Mouse (Mus musculus): ENCODE results near the gene Gsta1. TPM values are rescaled to one million over a fixed set of nuclear protein-coding genes. Genes with fewer than 3 reads are reported as not detected.
"Not testable (repeated sequence)": the region's sequence is repeated elsewhere in the genome, so short reads cannot be mapped to it uniquely, and the experiment has no call there.

The Gsta1 gene
- polyA plus RNA-seq, 1 experiment from 2014 or later = not detected

DNA sequence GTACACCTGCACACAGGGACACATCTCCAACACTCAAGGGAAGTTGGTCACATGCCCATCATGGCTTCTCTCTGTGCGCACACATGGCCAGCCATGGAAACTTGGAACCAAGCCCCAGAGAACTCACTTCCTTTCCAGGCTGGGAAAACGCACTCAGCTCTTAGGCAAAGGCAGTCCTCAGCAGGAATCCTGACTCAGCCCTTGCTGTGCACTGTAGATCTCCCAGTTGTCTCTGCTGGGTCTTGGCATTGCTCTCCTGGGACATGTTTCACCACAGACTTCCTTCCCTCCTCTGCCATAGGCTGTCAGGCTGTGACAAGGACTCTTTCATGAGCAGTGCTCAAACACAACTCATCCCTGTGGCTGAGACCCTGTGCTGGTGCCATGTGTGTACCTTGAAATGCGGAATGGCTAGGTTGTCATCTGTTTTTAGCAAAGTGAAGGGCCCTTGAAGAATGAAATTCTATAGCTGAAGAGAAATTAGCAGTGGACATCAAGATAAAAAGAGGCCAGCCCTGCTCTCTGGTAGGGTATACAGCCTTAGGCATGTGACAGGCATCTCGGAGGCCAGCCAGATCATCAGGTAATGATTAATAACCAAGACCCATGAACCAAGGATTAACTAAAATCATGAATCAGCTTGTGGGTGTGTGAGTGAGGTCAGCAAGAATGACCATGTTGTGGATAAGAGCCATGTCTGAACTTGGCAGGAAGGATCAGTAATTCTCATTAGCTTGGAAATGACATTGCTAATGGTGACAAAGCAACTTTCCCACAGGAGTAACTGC lies 25.4 kb downstream of the Gsta1 start:
- not testable (repeated sequence) for H3K36me3 ChIP-seq; ATAC-seq (ENCODE audit: insufficient number of reproducible peaks, insufficient read depth, low FRiP score, low TSS enrichment); H3K4me3 ChIP-seq; H3K4me2 ChIP-seq (replicated peaks); H3K27ac ChIP-seq; H3K9ac ChIP-seq; H3K9me3 ChIP-seq; H3K4me1 ChIP-seq; H3K27me3 ChIP-seq
- WGBS = 69% methylated on average over 4 of the region's 4 CpGs

DNA sequence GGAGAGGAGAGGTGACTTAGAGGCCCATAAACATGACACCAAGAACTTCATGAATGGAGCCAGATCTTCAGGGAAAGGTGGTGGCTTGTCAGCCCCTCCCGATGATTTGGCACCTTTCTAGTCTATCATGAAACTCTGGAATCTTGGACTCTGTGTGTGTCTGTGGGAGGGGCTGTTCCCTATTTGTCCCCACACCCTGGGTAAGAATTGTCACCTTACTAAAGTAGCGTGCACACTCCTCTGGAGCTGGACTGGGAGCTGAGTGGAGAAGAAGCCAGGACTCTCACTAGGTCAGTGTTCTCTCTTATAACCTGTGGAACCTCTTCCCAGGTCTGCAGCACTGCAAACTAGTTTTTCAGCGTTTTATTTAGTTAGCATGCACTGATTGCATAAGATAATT lies 26.5 kb downstream of the Gsta1 start, which contains the start of gene Gm3776:
Gene Gm3776, plus strand, starts transcription at position 216 of the 400 bp plus-strand sequence.
- not testable (repeated sequence) for ATAC-seq (ENCODE audit: insufficient number of reproducible peaks, insufficient read depth, low FRiP score, low TSS enrichment); H3K4me3 ChIP-seq; H3K27ac ChIP-seq; H3K4me2 ChIP-seq (replicated peaks); H3K27me3 ChIP-seq; H3K9ac ChIP-seq; H3K4me1 ChIP-seq; H3K9me3 ChIP-seq; H3K36me3 ChIP-seq
- WGBS = 74% methylated on average over 2 of the region's 3 CpGs

DNA sequence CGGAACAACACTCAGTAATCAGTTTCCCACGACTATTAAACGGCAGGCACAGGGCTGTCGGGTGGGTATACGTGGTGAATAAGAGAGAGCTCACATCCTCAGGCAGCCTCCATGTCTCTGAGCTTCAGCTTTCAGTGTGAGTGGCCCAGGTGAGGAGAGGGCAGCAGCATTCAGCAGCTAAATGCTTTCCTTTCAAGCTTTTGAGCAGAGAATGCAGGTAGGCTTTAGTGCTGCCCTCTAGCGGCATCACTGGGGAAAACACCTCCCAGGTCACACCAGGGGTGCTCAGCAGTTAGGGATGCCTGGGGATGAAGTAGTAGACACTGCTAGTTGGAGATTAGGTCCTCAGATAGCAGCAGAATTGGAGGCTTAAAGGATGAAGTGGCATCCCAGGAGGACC lies 29.2 kb downstream of the Gsta1 start:
- not testable (repeated sequence) for H3K27me3 ChIP-seq; H3K4me3 ChIP-seq; H3K9ac ChIP-seq; H3K4me1 ChIP-seq; H3K9me3 ChIP-seq; H3K36me3 ChIP-seq; H3K4me2 ChIP-seq (replicated peaks); ATAC-seq (ENCODE audit: insufficient number of reproducible peaks, insufficient read depth, low FRiP score, low TSS enrichment); H3K27ac ChIP-seq
- 0% methylated on average over 1 of the region's 6 CpGs for WGBS

DNA sequence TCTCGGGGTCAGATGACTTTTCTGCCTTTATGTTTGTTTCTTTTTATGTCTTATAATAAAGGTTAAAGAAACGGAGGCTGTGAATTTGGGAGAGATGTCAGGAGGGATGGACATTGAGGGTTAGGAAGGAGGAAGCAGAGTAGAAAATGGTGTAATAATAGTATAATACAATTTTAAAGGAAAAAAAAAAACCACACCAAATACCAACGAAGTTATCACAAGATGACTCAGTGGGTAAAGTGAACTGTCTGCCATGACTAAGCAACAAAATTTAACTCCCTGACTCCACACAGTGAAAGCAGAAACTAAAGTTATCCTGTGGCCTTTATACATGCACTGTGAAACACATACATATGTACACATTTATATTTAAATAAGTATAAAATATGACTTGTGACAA lies 40.5 kb downstream of the Gsta1 start:
- not testable (repeated sequence) for H3K36me3 ChIP-seq; H3K9ac ChIP-seq; H3K4me1 ChIP-seq; ATAC-seq (ENCODE audit: insufficient number of reproducible peaks, insufficient read depth, low FRiP score, low TSS enrichment); H3K9me3 ChIP-seq; H3K27me3 ChIP-seq; H3K4me3 ChIP-seq; H3K4me2 ChIP-seq (replicated peaks); H3K27ac ChIP-seq
- 83% methylated on average over 3 of the region's 3 CpGs for WGBS

DNA sequence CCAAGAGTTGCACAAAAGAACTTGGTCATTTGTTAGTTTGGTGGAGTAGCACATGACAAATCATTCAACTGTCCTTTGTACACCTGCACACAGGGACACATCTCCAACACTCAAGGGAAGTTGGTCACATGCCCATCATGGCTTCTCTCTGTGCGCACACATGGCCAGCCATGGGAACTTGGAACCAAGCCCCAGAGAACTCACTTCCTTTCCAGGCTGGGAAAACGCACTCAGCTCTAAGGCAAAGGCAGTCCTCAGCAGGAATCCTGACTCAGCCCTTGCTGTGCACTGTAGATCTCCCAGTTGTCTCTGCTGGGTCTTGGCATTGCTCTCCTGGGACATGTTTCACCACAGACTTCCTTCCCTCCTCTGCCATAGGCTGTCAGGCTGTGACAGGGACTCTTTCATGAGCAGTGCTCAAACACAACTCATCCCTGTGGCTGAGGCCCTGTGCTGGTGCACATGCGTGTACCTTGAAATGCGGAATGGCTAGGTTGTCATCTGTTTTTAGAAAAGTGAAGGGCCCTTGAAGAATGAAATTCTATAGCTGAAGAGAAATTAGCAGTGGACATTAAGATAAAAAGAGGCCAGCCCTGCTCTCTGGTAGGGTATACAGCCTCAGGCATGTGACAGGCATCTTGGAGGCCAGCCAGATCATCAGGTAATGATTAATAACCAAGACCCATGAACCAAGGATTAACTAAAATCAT lies 51.7 kb downstream of the Gsta1 start:
- not testable (repeated sequence) for H3K4me3 ChIP-seq; H3K9ac ChIP-seq; H3K27ac ChIP-seq; H3K4me1 ChIP-seq; H3K4me2 ChIP-seq (replicated peaks); H3K36me3 ChIP-seq; H3K9me3 ChIP-seq; ATAC-seq (ENCODE audit: insufficient number of reproducible peaks, insufficient read depth, low FRiP score, low TSS enrichment); H3K27me3 ChIP-seq
- 83% methylated on average over 4 of the region's 4 CpGs for WGBS

DNA sequence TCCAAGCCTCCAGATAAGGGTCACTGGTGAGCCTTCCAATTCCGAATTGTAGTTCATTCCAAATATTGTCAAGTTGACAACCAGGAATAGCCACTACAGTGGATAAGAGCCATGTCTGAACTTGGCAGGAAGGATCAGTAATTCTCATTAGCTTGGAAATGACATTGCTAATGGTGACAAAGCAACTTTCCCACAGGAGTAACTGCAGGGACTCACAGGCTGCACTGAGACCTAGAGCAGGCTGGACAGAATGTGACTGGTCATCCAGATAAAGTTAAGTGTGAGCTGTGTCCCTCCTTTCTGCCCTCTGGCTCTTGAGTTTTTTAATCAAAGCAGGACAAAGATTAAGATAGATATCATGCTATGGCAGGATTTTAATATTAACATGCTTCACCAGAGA lies 58.6 kb downstream of the Gsta1 start:
- H3K36me3 ChIP-seq; H3K27me3 ChIP-seq; ATAC-seq (ENCODE audit: insufficient number of reproducible peaks, insufficient read depth, low FRiP score, low TSS enrichment); H3K4me2 ChIP-seq (replicated peaks); H3K4me1 ChIP-seq; H3K9ac ChIP-seq; H3K9me3 ChIP-seq; H3K27ac ChIP-seq; H3K4me3 ChIP-seq: not testable (repeated sequence)
- WGBS = 74% methylated on average over 1 of the region's 1 CpGs

DNA sequence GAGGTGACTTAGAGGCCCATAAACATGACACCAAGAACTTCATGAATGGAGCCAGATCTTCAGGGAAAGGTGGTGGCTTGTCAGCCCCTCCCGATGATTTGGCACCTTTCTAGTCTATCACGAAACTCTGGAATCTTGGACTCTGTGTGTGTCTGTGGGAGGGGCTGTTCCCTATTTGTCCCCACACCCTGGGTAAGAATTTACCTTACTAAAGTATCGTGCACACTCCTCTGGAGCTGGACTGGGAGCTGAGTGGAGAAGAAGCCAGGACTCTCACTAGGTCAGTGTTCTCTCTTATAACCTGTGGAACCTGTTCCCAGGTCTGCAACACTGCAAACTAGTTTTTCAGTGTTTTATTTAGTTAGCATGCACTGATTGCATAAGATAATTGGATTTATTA lies 59.3 kb downstream of the Gsta1 start, which contains the start of gene Gm10639:
Gene Gm10639, plus strand, starts transcription at position 201 of the 400 bp plus-strand sequence.
- ATAC-seq (ENCODE audit: insufficient number of reproducible peaks, insufficient read depth, low FRiP score, low TSS enrichment); H3K4me1 ChIP-seq; H3K9ac ChIP-seq; H3K27me3 ChIP-seq; H3K36me3 ChIP-seq; H3K4me2 ChIP-seq (replicated peaks); H3K27ac ChIP-seq; H3K9me3 ChIP-seq; H3K4me3 ChIP-seq: not testable (repeated sequence)
- WGBS = 89% methylated on average over 3 of the region's 3 CpGs

Other genes starting within 250 kb of the Gsta1 start
- gene Gcm1, start 178.7 kb upstream of the Gsta1 start, polyA plus RNA-seq (2016; fragmentation: Nextera tagmentation; extraction: Ambion mirVana) = 0.10 and 0.18 TPM in 2 replicates
- gene Fbxo9, start 121.6 kb upstream of the Gsta1 start, polyA plus RNA-seq (2016; fragmentation: Nextera tagmentation; extraction: Ambion mirVana) = 42.9 and 43.1 TPM in 2 replicates
- 32.0 and 33.1 TPM in 2 replicates for gene Ick, start 121.5 kb upstream of the Gsta1 start, polyA plus RNA-seq (2016; fragmentation: Nextera tagmentation; extraction: Ambion mirVana)
- 100.0 and 102 TPM in 2 replicates for gene Gsta4, start 47.9 kb upstream of the Gsta1 start, polyA plus RNA-seq (2016; fragmentation: Nextera tagmentation; extraction: Ambion mirVana)
- gene Gm3776, start 26.5 kb downstream of the Gsta1 start, polyA plus RNA-seq (2016; fragmentation: Nextera tagmentation; extraction: Ambion mirVana) = 0.19 TPM in 1 of 2 replicates, not detected in the other
- not detected in 2 replicates for gene Gm10639, start 59.3 kb downstream of the Gsta1 start, polyA plus RNA-seq (2016; fragmentation: Nextera tagmentation; extraction: Ambion mirVana)
- gene Omt2a, start 84.1 kb downstream of the Gsta1 start, polyA plus RNA-seq (2016; fragmentation: Nextera tagmentation; extraction: Ambion mirVana) = not detected in 2 replicates
- not detected in 2 replicates for gene Omt2b, start 96.9 kb downstream of the Gsta1 start, polyA plus RNA-seq (2016; fragmentation: Nextera tagmentation; extraction: Ambion mirVana)
- gene Gsta2, start 125.1 kb downstream of the Gsta1 start, polyA plus RNA-seq (2016; fragmentation: Nextera tagmentation; extraction: Ambion mirVana) = not detected in 2 replicates
- 0.37 and 0.66 TPM in 2 replicates for gene Dppa5a, start 137.5 kb downstream of the Gsta1 start, polyA plus RNA-seq (2016; fragmentation: Nextera tagmentation; extraction: Ambion mirVana)
- gene Ooep, start 148.1 kb downstream of the Gsta1 start, polyA plus RNA-seq (2016; fragmentation: Nextera tagmentation; extraction: Ambion mirVana) = 2.2 TPM in 2 replicates
- 0.19 and 0.33 TPM in 2 replicates for gene Ddx43, start 165.1 kb downstream of the Gsta1 start, polyA plus RNA-seq (2016; fragmentation: Nextera tagmentation; extraction: Ambion mirVana)
- 1.7 and 2.1 TPM in 2 replicates for gene Cgas, start 212.6 kb downstream of the Gsta1 start, polyA plus RNA-seq (2016; fragmentation: Nextera tagmentation; extraction: Ambion mirVana)
- 22.1 and 22.8 TPM in 2 replicates for gene Mto1, start 217.6 kb downstream of the Gsta1 start, polyA plus RNA-seq (2016; fragmentation: Nextera tagmentation; extraction: Ambion mirVana)
- 1.0 and 1.6 TPM in 2 replicates for gene Gm17324, start 218.1 kb downstream of the Gsta1 start, polyA plus RNA-seq (2016; fragmentation: Nextera tagmentation; extraction: Ambion mirVana)